Comparison of ENCODE assay signal across 8 mouse cellular contexts in genomic region chr10:26828412-26829137, GRCm38 (mm10).
DNase-seq lines count a peak whose midpoint lies in the region; ATAC-seq and TF ChIP-seq lines count a peak whose summit lies in the region.

No protein-coding gene starts in this region.

- WGBS in heart, postnatal 0 days: 51% methylated on average over 9 of the region's 9 CpGs
- 20% methylated on average over 9 of the region's 9 CpGs for WGBS in large intestine, adult 2 months
- 72% methylated on average over 9 of the region's 9 CpGs for WGBS in cerebellum, adult 2 months

- DNase-seq in thymus, postnatal 0 days (ENCODE audit: low spot score): peak; percentile 4
- no peak for DNase-seq in thymus, postnatal 25 days
- peak; percentile 66 for DNase-seq in heart, postnatal 0 days (ENCODE audit: low spot score)
- peak; percentile 63 for DNase-seq in large intestine, adult 2 months (ENCODE audit: low read depth, low spot score)
- peak; percentile 24 for DNase-seq in naive thymus-derived CD4-positive, alpha-beta T cell, adult 2 months (ENCODE audit: low read depth)
- DNase-seq in cerebellum, adult 2 months: no peak
- DNase-seq in cerebellum, adult 11 months: no peak
- no peak for DNase-seq in adrenal gland, postnatal 4 days (ENCODE audit: low spot score in 2 of 2)

- no peak overlapping the region for H3K9ac ChIP-seq in heart, postnatal 0 days (replicated peaks; ENCODE audit: low read depth, low read length)

- H3K4me1 ChIP-seq in heart, postnatal 0 days (ENCODE audit: control insufficient read depth, insufficient read depth): peaks cover 30% of the 10 kb centered on the region
- H3K4me1 ChIP-seq in cerebellum, adult 2 months (ENCODE audit: control insufficient read depth, insufficient read depth, low read length): no peaks in the 10 kb centered on the region

- no peaks in the 10 kb centered on the region for H3K9me3 ChIP-seq in heart, postnatal 0 days (replicated peaks; ENCODE audit: control insufficient read depth, low read length)

- no peaks in the 10 kb centered on the region for H3K36me3 ChIP-seq in heart, postnatal 0 days (replicated peaks; ENCODE audit: control insufficient read depth, insufficient read depth, low read length)

- peak; percentile 83 for TF ChIP-seq EP300 in heart, postnatal 0 days (IDR thresholded peaks at IDR 0.05; ENCODE audit: low read depth)

- no peak overlapping the region for H3K4me3 ChIP-seq in heart, postnatal 0 days (ENCODE audit: low read depth, low read length)
- no peak overlapping the region for H3K4me3 ChIP-seq in cerebellum, adult 2 months (replicated peaks; ENCODE audit: insufficient read depth, low read depth, low read length)

- H3K4me2 ChIP-seq in heart, postnatal 0 days (ENCODE audit: low read depth, low read length): no peak overlapping the region

- no peak for TF ChIP-seq CTCF in heart, postnatal 0 days (IDR thresholded peaks at IDR 0.05; ENCODE audit: low read depth)
- TF ChIP-seq CTCF in cerebellum, adult 2 months (IDR thresholded peaks at IDR 0.05; ENCODE audit: borderline replicate concordance, insufficient read depth, low read depth, low read length): no peak

- no peak for TF ChIP-seq POLR2A in cerebellum, adult 2 months (IDR thresholded peaks at IDR 0.05; ENCODE audit: borderline replicate concordance, insufficient read depth, low read length)

- H3K27ac ChIP-seq in heart, postnatal 0 days (ENCODE audit: low read depth): peak overlapping the region; percentile 54
- no peak overlapping the region for H3K27ac ChIP-seq in cerebellum, adult 2 months (ENCODE audit: insufficient read depth, low read length)

- ATAC-seq in heart, postnatal 0 days (ENCODE audit: insufficient read depth, low read depth): peak; percentile 86

- H3K27me3 ChIP-seq in heart, postnatal 0 days (ENCODE audit: control insufficient read depth, insufficient read depth, low read length): no peaks in the 10 kb centered on the region
- H3K27me3 ChIP-seq in cerebellum, adult 2 months (ENCODE audit: control insufficient read depth, insufficient read depth, low read length): no peaks in the 10 kb centered on the region

Comparison
In these comparisons a context has a peak if more than half of its experiments do, and no peak if none do; other contexts are left out.
1. DNase-seq: peak in thymus, postnatal 0 days (single experiment), heart, postnatal 0 days (single experiment), large intestine, adult 2 months (single experiment) and naive thymus-derived CD4-positive, alpha-beta T cell, adult 2 months (single experiment); none in thymus, postnatal 25 days (single experiment), cerebellum, adult 2 months (0 of 2), cerebellum, adult 11 months (single experiment) and adrenal gland, postnatal 4 days (0 of 2).